Mouse (Mus musculus) gastrocnemius, postnatal 25 days (tissue): ENCODE data around the gene En1. TPM values are rescaled to one million over a fixed set of nuclear protein-coding genes. Genes with fewer than 3 reads are reported as not detected.

Source experiments
- DNase-seq: peaks from one replicate; pipeline ENCODE4 v3.0.0; 2022
- total RNA-seq, 2 experiments: library from RNA; stranded (reverse); gene quantifications; 1 replicate in 1 of 2; 2 replicates in 1 of 2; pipeline ENCODE4 v1.2.3; 2021

Gene En1
- total RNA-seq, 2 experiments from 2014 or later = 0.43 to 6.9 TPM

GRCm38 (mm10) chr1:120599321-120600148 lies 2.7 kb upstream of the En1 start:
- no peak for DNase-seq

- no peak for DNase-seq
Observed at GRCm38 (mm10) chr1:120600149-120600445, 2.1 kb upstream of the En1 start.

GRCm38 (mm10) chr1:120600516-120601252 lies 1.5 kb upstream of the En1 start:
- DNase-seq = no peak

GRCm38 (mm10) chr1:120601253-120601836 lies 873 bp upstream of the En1 start:
- DNase-seq = no peak

- DNase-seq = no peak
Observed at GRCm38 (mm10) chr1:120602876-120603655, 848 bp downstream of the En1 start.

GRCm38 (mm10) chr1:120603656-120604051 lies 1.4 kb downstream of the En1 start:
- no peak for DNase-seq

GRCm38 (mm10) chr1:120604431-120605142 lies 2.4 kb downstream of the En1 start:
- DNase-seq = no peak

- DNase-seq = no peak
Observed at GRCm38 (mm10) chr1:120605143-120605435, 2.9 kb downstream of the En1 start.

GRCm38 (mm10) chr1:120605521-120606310 lies 3.5 kb downstream of the En1 start:
- no peak for DNase-seq

- DNase-seq = no peak
Observed at GRCm38 (mm10) chr1:120606641-120607575, 4.7 kb downstream of the En1 start.

- DNase-seq = no peak
Observed at GRCm38 (mm10) chr1:120607576-120608400, 5.6 kb downstream of the En1 start.

- no peak for DNase-seq
Observed at GRCm38 (mm10) chr1:120608461-120608860, 6.2 kb downstream of the En1 start.

GRCm38 (mm10) chr1:120609611-120610010 lies 7.4 kb downstream of the En1 start:
- DNase-seq = no peak

GRCm38 (mm10) chr1:120613461-120614306 lies 11.5 kb downstream of the En1 start:
- no peak for DNase-seq

- DNase-seq = no peak
Observed at GRCm38 (mm10) chr1:120614307-120615100, 12.3 kb downstream of the En1 start.

GRCm38 (mm10) chr1:120615521-120615920 lies 13.3 kb downstream of the En1 start:
- DNase-seq = no peak

- no peak for DNase-seq
Observed at GRCm38 (mm10) chr1:120615927-120616326, 13.7 kb downstream of the En1 start.
